Mouse (Mus musculus): ENCODE results near the gene Gm20388.

- TF ChIP-seq GATA1 (IDR thresholded peaks at IDR 0.05; ENCODE audit: low read length) = no peak
- no peak for TF ChIP-seq TAL1 (IDR thresholded peaks at IDR 0.05; ENCODE audit: low read length)
These were observed 1200.7 kb downstream of the Gm20388 start for GRCm38 (mm10) chr8:121111145-121111907.

Data from erythroblast, embryonic 14.5 days (primary cell).